Mouse (Mus musculus): ENCODE measurements around the gene Itga1.

The Itga1 gene

DNA sequence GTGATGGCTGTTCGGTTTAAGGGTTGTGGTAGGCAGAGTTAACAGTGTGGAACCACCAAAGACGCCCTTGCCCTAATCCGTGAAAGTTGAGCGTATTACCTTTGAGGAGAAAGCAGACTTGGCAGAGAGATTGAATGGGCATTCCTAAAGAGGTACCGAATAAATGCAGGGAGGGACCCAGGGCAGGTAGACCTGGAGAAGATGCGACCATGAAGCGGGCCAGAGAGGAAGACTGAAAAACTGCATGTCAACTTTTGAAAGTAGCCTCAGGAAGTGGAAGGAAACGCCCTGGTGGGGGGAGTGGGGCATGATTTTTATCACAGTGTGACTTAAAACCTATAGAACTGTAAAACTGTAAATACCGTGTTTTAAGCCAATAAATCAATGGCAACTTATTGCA is 2.4 kb downstream of the Itga1 start:
- DNase-seq (ENCODE audit: extremely low read depth, low read depth, low spot score), result no peak

DNA sequence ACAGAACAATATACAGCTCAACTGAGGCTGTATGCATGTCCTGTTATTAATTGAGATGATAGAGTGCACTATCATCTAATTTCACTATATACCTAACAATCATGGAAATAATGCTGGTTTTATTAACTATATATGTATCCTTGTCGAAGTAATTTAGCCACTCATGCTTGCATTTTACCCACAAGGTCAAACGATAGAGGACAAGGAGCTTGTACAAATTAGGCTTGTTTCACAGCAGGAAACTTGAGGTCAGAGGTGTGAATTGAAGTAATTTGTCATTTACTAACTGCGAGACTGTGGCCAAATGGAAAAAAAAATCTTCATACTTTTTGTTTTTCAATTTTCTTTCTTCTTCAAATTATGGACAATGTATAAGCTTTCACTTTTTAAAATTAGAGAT is 3.5 kb downstream of the Itga1 start:
- DNase-seq (ENCODE audit: extremely low read depth, low read depth, low spot score), result no peak

DNA sequence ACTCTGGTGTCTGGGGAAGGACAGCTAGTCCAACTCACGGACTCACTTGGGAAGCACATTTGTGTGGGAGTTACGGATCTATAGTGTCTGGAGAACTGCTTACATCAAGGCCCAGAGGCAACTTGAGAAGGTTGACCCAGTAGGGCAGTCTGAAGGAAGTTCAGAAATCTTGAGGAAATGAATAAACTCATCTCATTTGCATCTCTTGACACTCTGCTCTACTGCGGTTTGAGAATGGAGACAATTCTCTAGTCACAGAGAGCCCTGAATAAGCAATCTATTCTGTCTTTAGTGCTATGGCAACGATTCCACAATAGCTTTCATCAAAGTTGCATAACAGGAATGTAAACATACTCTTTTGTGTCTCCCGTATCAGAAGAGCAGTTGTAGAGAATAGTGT is 4.8 kb downstream of the Itga1 start:
- no peak for DNase-seq (ENCODE audit: extremely low read depth, low read depth, low spot score)

DNA sequence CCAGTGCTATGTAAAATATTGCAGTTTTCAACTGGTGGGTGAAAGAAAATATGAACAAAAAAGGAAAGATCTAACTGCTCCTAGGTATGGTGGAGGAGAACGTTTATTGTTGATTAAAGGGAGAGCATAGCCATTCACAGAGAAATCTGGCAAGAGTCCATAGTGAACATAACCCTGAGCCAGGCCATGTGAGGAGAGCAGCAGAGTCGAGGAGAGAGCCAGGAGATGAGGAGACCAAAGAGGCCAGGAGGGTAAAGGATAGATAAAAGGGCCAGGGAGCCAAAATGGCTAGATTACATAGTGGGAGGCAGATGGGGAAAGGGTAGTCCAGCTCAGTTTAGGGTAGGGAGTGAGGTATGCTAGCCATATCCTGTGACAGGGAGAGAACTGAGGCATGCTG is 5.5 kb downstream of the Itga1 start:
- no peak for DNase-seq (ENCODE audit: extremely low read depth, low read depth, low spot score)

DNA sequence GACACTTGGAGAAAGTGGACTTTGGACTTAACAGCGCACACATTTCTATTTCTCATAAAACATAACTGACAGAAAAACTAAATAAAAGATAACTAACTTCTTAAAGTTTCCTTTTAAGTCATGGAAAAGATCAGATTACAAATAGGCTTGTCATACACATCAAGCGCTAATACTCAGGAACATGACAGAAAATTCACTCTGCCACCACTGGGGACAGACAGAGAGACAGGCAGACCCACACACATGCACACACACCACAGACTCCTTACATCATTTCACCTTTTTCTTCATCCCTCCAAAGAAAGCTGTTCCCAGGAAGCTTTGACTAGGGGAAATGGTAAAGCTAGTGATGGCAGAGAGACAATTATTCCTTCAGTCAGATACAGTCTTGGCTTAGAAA is 6.4 kb downstream of the Itga1 start:
- no peak for DNase-seq (ENCODE audit: extremely low read depth, low read depth, low spot score)

DNA sequence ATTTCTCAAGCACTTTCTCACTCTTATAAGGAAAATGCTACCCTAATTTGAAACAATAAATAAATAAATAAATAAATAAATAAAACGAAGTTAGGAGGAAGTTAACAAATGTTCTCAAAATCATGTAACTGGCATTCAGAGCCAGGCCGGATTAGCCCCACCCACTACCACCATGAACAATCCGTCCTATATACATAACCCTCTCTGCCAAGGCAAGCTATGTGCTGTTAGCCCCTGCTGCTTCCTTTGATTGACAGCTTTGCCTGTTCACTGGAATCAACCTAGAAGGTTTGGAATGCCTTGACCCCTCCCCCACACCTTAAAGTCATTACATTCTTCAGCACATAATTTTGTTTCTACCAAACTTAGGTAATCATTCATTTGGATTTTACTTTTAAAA is 10.3 kb downstream of the Itga1 start:
- DNase-seq (ENCODE audit: extremely low read depth, low read depth, low spot score), result no peak

DNA sequence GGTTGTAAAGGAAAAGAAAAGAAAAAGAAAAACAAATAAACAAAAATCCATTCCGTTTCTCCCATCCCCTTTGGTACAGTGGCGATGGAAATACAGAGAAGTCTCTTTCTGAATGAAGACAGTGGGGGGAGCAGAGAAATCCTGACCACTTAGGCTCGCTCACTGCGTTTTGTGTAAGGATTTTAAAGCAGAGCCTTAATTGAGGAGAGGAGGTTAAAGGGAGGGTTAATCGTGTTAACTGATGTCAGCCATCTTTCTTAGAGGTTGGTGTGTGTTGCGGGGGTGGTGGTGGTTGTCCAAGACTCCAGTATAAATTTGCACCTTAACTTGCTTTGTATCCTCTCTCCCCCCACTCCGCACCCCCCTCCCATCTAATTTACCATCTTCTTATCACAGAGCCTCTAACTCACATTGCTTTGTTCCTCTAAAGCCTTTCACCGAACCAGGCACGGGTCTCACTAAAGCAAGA is 10.8 kb downstream of the Itga1 start:
- no peak for DNase-seq (ENCODE audit: extremely low read depth, low read depth, low spot score)

DNA sequence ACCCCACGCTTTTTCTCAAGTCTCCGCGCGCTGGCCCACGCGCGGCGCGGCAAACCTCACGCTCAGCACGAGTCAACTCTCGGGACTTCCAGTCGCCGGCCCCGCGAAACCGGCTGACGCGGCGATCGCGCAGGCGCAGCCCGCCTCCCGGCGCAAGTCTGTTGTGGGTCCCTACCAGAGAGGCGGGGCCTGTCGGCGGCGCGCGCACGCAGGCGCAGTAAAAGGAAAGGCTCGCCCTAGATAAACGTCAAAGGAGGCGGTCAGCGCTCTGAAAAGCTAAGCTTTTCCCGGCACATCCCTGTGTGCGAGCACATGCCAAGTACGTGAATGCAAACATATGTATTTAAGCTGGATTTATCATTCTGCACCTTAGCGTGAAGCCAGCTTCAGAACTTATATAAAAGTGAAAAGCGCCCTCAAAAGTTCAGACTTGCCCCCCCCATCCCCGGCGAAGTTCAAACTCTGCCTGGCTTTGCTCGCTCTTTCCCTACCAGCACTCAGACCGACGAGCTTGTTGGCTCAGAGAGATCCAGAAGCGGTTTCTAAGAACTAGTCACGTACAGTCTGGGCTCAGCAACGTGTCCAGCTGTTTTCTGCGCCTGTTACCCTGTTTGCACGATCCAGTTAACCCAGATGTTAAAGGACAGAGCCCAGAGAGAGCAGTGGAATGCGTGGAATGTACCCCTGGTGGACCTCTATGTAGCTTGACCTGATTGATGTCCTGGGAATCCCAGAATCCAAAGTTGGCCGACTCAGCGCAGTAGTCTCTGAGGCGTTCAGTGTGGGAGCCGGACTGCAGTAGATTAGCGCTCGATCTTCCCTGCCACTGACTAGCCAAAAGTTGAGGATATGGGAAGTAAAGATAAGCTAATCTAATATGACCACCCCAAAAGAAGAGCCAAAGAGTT is 11.4 kb downstream of the Itga1 start, which contains the start of gene Pelo:
TSS of gene Pelo (minus strand) at position 118 of the 908 bp plus-strand sequence.
- no peak for DNase-seq (ENCODE audit: extremely low read depth, low read depth, low spot score)

DNA sequence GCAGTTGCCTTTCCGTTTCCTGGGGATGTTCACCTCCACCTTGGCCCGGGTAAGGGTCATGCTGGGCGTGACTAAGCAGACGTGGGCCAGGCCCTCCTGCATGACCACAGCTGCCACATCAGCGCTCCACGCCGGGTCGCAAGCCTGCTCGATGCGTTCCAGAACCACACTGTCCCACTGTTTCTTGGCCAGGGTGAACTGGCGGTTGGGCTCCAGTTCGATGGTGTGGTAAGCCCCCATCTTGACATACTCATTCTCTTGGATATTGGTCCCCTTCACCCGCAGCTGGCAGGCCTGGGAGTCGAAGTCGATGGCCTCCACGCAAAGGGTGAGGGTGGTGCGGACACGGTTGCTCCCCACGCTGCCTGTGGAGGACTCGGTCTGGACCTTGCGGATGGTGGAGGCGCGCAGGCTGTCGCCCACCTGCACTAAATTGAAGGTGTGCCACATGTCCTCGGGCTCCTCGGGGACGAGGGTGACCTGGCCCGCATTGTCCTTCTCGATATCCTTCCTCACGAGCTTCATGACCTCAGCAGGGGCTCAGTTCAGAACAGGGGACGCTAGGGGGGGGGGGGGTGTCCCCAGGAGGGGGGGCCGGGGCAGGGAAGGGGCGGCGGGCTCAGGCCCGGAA is 12.3 kb downstream of the Itga1 start:
- DNase-seq (ENCODE audit: extremely low read depth, low read depth, low spot score), result no peak

DNA sequence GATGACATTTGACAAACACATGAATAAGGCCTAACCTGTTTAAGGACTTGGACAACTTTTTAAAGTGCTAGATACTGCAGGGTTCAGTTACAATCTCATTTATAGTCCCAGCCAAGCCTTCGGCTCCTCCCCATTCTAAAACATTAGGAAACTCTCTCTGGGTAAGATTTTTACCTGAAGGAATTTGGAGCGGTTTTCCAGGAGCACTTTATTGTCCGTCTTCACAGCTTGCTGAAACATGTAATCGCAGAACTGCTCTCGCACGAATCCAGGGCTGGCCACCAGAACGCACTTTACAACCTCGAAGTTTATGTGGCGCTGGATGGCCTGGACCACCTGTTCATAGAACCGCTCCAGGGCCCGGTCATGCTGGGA is 12.8 kb downstream of the Itga1 start:
- peak; percentile 58 for DNase-seq (ENCODE audit: extremely low read depth, low read depth, low spot score)

DNA sequence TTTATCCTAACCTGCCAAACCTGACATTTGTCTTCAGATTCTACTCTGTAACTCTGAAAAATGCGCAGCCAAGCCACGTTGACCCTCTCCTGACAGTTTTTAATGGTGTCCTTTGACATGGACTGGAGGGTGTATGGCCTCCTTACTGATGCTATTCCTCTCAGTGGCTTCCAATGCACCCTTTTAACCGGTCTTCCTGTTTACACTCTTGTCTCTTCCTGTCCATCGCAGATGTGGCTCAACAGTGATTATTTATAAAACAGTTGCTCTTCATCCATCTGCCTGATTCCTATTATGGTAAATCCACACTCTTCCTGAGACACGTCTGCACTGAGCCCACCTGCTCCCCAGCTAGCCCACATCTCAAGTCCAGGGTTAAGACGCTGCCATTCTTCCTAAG is 15.8 kb downstream of the Itga1 start:
- no peak for DNase-seq (ENCODE audit: extremely low read depth, low read depth, low spot score)

DNA sequence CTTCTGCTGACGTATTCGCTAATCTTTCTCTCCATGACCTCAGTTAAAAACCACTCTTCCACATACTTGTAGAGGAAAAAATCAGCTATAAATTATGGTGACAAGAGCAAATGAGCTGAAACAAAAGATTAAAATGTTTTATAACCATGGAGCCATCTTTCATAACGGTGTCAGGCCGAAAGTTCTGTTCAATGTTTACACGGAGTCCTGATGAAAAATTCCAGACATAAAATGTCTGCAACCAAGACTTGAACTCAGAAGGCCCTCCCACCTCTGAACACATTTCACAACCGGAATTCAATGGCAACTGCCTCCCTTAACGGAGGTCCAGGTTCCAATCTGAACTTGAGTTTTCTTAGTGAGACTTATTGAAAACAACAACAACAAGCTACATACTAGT is 19.4 kb downstream of the Itga1 start:
- DNase-seq (ENCODE audit: extremely low read depth, low read depth, low spot score), result no peak

DNA sequence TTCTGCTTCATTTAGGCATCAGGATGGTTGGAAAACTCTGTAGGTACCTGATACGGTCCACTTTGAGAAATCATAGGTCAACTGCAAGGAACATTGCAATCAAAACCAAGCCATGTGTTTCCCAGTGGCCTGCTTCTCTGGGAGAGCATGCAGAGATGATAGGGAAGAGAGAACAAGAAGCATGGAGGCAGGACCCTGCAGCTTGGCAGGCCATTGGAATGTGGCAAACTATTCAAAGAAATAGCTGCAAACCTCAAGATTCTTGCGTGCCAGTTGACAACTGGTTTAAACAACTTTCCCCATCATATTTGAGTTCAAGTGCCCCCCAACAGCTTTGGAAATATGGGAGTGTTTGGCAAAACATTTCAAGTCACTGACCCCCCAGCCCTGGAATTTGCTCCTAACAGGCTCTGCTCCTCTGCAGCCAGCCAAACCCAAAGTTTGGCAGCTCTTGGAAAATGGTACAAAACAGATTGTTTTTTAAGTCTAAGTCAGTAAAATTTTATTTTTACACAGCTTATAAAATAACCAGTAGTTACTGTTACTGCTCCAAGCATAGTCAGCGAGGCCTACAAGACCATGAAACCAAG is 21.7 kb downstream of the Itga1 start:
- DNase-seq (ENCODE audit: extremely low read depth, low read depth, low spot score), result no peak

DNA sequence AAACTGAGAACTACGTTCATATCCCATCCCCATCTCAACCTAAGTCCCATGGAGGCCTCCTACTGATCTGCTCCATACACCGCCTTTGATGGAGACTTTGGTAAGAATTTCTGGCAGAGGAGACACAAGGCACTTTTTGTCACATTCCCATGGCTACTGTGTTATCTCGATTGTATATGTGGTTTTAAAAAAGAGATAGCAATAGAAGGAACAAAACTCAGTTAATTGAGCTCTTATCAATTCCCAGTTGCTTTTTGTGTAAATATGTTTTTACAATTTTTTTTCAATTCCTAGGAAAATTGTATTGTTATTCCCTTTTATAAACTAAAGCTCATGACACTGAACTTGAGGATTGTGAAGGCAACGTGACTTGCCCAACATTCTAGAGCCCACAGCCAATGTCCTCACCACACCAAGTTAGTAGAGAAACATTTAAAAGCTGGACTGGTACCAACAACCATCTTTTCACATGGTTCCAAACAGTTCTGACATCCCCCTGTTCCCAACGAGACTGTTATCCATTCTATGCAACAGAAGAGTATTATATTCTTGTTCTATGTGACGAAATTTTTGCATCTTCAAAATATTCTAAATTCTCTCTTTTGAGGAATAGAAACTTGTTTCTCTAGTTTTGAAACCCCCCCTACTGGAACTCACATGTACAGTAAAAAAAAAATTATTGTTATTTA is 22.6 kb downstream of the Itga1 start:
- DNase-seq (ENCODE audit: extremely low read depth, low read depth, low spot score), result no peak

DNA sequence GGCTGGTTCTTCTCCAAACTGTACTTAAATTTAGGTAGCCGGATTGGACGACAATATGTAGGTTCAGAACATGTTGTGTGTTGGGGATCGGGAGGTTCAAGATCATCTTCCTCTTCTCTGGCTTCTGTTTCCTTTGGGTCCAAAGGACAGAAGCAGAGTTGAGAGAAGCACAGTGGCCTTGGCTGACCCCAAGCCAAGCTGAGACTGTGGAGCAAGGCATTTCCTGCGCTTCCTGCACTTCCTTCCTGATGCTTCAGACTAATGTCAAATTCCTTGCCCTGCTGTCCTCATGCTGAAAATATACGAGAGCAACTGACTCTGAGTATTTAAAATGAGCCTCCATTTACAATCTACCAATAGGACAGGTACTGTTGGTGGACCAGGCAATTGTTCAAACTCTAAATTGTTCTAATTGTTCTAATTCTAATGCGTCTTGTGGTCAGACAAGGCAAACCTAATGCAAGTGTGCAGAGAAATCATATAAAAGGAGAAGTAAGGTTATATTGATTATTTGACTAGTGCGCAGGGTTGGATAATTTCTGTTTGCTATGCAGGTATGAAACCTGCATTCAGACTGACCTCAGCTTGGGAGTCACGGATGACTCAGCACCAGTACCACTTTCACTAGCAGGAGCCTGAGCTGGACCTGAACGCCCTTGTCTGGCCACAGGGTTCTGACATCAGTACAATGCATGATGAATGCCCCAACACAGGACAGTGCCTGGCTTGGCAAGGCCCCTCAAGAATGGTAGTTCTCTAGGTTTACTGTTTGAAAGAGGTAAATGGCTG is 24.2 kb downstream of the Itga1 start:
- no peak for DNase-seq (ENCODE audit: extremely low read depth, low read depth, low spot score)

DNA sequence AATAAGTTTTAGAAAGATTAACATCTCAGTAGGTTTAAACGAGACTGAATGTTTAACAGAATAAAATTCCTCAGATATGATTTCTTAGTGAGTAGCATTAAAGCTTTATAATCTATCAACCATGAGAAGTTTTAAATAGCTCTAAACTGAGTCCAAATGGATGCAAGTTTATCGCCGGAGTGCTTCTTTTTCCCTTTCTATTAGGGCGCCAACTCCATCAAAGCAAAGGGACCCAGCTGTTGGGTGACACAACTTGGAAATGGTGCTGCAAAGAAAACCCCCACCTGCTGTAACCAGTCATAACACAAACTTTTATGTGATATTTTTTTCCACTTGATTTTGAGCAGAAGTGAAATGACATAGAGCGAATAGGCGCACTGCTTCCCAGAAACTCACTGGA is 29.4 kb downstream of the Itga1 start:
- DNase-seq (ENCODE audit: extremely low read depth, low read depth, low spot score), result no peak

DNA sequence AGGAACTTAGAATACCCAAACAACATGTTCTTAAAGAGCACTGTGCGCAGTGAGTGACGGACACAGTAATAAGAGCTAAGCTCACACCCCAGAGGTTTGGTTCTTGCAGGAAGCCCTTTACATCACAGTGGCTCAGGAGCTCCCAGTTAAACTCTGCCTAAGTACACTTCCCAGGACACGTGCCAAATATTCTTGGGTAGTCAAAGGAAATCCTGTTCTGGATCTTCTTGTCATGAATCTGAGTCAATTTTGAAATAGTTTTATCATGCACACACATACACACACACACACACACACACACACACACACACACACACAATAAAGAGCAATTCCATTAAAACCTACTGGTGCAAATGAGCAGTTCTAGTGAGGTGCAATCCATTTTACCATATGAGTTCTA is 30.3 kb downstream of the Itga1 start:
- no peak for DNase-seq (ENCODE audit: extremely low read depth, low read depth, low spot score)

DNA sequence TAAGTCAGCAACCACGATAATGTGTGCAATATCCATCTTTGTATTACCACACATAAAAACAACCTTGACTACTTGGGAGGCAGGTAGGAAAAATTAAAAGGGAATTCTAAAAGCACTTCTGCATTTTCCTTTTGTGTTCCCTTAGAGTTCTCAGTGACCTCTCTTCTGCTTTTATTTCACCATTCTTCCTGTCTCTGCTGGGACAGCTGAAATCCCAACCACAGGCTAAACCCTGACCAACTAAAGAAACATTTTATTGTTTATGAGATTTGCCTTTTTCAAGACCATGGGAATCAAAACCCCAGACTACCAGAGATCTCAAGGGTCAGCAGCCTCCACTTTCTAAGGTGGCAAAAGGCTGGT is 33.8 kb downstream of the Itga1 start:
- no peak for DNase-seq (ENCODE audit: extremely low read depth, low read depth, low spot score)

DNA sequence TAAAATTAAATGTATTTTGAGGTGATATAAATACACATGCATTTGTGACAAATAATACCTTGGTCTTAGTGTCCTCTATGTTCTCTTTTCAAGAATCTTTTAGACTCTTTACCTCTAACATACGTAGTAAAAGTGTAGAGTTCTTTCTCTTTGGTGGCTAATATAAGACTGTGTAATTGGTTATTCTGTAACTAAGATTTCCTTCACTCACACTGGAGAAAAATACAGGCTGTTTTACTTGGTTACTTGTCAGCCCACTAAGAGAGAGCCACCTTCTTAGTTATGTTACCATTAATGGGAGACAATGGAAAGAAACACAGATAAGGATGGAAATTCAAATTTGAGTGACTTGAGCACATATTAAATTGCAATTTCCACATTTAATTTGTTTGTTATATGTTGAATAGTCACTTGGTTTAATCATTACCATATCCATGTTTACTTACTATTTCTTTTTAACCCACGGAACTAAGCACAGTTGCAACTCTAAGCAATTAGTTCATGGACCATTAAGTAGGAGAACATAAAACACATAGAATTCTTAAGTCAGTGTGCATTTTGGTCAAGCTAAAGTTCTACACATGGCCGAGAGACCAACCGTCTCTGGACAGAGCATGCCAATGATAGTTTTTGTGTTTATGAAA is 34.3 kb downstream of the Itga1 start:
- DNase-seq (ENCODE audit: extremely low read depth, low read depth, low spot score), result no peak

DNA sequence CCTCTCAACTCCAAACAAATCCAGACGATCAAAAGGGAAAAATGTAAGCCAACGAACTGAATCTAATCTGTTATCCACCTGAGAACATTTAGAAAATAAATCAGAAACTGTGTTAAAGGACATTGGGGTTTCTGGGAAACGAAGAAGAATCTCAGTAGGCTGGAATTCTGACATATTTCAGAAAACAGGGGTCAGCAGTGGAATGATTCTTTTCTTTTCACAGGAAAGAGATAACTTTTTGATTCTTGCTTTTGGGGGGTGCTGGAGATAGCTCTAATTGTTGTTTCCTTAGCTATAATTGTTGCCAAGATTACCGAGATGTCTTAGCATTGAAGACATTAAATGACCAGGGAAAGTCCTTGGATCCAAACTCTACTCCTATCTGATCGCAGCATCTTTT is 44.2 kb downstream of the Itga1 start:
- no peak for DNase-seq (ENCODE audit: extremely low read depth, low read depth, low spot score)
